Mouse (Mus musculus) urinary bladder, adult 18-20 months (tissue): Measurements from ENCODE around the gene Trim45.

Source experiments
- DNase-seq, 2 experiments: peaks; one replicate each; pipeline ENCODE4 v3.0.0; 2022; ENCODE audit warnings: low spot score in 2 of 2, mixed read lengths in 2 of 2

The Trim45 gene

GRCm38 (mm10) chr3:100921825-100922505 lies at the start of gene Trim45:
TSS of gene Trim45 (plus strand) at chr3:100922202.
- DNase-seq = peak; percentile 95 to 99

- DNase-seq = no peak
Observed at GRCm38 (mm10) chr3:100877057-100877456, 44.9 kb upstream of the Trim45 start.

- DNase-seq = no peak
Observed at GRCm38 (mm10) chr3:100881403-100881802, 40.6 kb upstream of the Trim45 start.

- no peak for DNase-seq
Observed at GRCm38 (mm10) chr3:100881843-100882634, 40.0 kb upstream of the Trim45 start.

GRCm38 (mm10) chr3:100889234-100889633 lies 32.8 kb upstream of the Trim45 start:
- no peak for DNase-seq

- DNase-seq = no peak
Observed at GRCm38 (mm10) chr3:100890406-100890805, 31.6 kb upstream of the Trim45 start.

- DNase-seq = peak in 1 of 2 experiments; percentile 34
Observed at GRCm38 (mm10) chr3:100892383-100893335, 29.3 kb upstream of the Trim45 start.

GRCm38 (mm10) chr3:100895500-100895899 lies 26.5 kb upstream of the Trim45 start:
- DNase-seq = no peak

GRCm38 (mm10) chr3:100906128-100906527 lies 15.9 kb upstream of the Trim45 start:
- peak in 1 of 2 experiments; percentile 9 for DNase-seq

- DNase-seq = no peak
Observed at GRCm38 (mm10) chr3:100906916-100907315, 15.1 kb upstream of the Trim45 start.

- DNase-seq = no peak
Observed at GRCm38 (mm10) chr3:100908594-100908993, 13.4 kb upstream of the Trim45 start.

GRCm38 (mm10) chr3:100910621-100911020 lies 11.4 kb upstream of the Trim45 start:
- no peak for DNase-seq

GRCm38 (mm10) chr3:100911026-100911425 lies 11.0 kb upstream of the Trim45 start:
- no peak for DNase-seq

- DNase-seq = no peak
Observed at GRCm38 (mm10) chr3:100911498-100912213, 10.3 kb upstream of the Trim45 start.

- no peak for DNase-seq
Observed at GRCm38 (mm10) chr3:100916844-100917243, 5.2 kb upstream of the Trim45 start.

- no peak for DNase-seq
Observed at GRCm38 (mm10) chr3:100920611-100921140, 1.3 kb upstream of the Trim45 start.

GRCm38 (mm10) chr3:100922506-100923375 lies 739 bp downstream of the Trim45 start:
- no peak for DNase-seq

GRCm38 (mm10) chr3:100924065-100924732 lies 2.2 kb downstream of the Trim45 start:
- DNase-seq = no peak

- no peak for DNase-seq
Observed at GRCm38 (mm10) chr3:100925176-100925575, 3.2 kb downstream of the Trim45 start.
